Mouse (Mus musculus): ENCODE measurements around the gene Ptpra. TPM values are rescaled to one million over a fixed set of nuclear protein-coding genes. Genes with fewer than 3 reads are reported as not detected.

Ptpra gene
- total RNA-seq, 2 experiments from 2014 or later, result 283 to 297 TPM

DNA sequence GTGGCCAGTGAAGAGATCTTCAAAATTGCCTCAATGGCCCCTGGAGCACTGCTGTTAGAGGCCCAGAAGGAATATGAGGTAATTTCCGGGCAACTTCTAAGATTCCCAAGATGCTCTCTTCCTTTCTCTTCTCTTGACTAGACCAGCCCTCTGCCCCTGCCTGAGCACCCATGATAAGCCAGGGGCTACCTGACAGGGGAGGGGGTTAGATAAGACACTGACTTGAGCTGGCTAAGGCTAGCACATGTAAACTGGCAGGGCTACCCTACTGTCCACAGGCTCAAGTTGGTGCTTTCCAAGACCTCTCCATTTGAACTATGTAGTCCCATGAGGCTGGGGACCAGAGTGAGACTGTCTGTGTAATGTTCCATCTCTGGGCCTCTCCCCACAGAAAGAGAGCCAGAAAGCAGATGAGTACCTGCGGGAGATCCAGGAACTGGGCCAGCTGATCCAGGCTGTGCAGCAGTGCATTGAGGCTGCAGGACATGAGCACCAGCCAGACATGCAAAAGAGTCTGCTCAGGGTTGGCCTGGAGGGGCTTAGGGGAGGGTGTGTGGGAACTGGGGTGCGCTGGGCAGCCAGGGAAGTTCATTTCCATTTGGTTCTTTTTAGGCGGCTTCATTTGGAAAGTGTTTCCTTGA, 10.1 kb upstream of the Ptpra start:
- DNase-seq (ENCODE audit: low spot score in 2 of 2), result no peak

- DNase-seq (ENCODE audit: low spot score in 2 of 2), result no peak
Measured at GRCm38 (mm10) chr2:130442162-130442561, 7.9 kb upstream of the Ptpra start.

GRCm38 (mm10) chr2:130448449-130448848, 1.6 kb upstream of the Ptpra start:
- no peak for DNase-seq (ENCODE audit: low spot score in 2 of 2)

DNA sequence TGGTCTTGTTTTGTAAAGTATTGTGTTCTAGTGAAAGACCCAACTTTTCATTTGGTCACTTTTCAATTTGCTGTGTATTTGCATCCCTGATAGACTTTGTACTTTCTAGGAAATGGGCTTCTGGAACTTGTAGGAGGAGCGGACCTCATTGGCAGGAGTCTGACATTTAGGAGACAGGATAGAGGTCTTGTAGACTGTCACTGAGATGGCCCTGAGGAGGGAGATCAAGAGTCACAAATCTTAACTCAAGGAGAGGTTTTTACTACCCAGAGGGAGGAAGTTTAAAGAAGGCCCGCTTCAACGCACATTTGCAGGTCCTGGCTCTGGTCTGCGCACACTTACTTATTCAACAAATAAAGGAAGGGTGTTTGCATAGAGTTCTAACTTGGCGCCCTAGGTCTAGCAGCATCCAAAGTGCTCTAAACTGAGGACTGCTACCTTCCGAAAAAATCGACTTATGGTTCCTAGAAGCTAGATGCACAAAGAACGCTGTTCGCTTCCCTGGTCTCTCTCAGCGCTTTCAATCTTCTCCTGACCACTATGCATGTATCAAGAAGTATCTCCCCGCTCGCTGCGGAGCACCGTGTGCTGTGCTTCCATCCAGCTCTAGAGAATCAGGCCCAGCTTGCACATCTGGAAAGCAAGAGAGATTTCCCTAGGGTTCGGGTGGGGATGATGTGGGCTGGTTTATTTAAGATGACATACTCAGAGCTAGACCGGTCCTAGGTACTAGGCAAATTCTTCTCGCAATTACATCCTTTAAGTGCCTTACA, 871 bp upstream of the Ptpra start:
- DNase-seq (ENCODE audit: low spot score in 2 of 2), result no peak

DNA sequence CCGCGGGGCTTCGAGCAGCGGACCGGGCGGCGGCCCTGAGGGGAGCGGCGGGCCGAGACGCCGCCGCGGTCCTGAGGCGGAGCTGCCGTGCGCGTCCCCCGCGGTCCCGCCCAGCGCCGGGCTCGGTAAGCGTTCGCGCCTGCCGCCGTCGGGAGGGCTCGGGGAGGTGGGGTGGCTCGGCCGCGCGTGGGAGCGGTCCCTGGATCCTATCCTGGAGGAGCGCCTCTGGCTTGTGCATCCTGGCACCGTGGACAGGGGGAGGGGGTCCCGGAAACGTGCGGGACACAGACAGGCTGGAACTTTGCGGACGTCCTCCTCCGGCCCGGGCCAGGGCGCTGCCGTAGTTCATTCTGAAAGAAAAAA, 337 bp downstream of the Ptpra start:
- peak; percentile 71 to 80 for DNase-seq (ENCODE audit: low spot score in 2 of 2)

DNA sequence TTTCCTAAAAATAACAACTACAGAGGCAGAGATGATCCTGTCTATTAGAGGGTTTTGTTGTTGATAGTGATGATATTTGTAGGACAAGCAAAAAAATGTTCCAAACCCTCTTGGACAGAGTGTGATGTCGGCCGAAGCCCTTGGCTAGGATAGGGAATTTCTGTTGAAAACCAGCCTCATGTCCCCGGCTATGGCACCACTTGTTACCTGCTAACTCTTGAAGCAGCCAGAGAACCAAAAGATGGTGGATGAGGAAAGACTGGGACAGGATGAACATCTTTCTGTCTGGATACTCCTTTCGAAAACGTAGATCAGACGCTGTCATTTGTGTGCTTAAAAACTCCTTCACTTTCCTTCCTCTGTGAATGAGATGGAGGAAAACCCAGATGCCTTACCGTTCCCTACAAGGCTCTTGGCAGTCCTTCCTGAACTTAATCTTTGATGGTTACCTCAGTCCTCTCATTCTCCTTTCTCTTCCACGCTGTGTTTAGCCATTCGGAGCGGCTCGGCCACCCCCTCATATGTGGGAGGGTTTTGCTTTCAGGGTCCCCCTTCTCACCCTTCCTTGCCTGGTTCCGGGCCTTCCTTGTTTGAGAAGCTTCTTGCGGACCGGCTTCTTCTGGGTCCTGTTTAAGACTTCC, 1.1 kb downstream of the Ptpra start:
- DNase-seq (ENCODE audit: low spot score in 2 of 2), result no peak

DNA sequence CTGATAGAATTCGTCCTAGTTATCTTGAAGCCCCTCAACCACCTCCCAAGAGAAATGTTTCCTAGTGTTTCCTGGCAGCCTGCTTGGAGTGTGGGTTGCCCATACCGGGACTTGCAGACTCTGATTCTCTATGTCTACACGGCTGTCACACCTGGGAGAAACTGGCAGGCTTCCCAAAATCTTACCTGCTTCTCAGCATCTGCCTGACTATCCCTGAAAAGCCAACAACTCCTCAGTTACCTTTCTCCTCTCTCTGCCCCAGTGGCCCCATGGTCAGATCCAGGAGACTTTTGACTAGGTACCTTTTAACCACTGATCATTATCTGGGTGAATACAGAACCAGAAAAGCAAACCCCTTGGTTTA, 1.6 kb downstream of the Ptpra start:
- no peak for DNase-seq (ENCODE audit: low spot score in 2 of 2)

DNA sequence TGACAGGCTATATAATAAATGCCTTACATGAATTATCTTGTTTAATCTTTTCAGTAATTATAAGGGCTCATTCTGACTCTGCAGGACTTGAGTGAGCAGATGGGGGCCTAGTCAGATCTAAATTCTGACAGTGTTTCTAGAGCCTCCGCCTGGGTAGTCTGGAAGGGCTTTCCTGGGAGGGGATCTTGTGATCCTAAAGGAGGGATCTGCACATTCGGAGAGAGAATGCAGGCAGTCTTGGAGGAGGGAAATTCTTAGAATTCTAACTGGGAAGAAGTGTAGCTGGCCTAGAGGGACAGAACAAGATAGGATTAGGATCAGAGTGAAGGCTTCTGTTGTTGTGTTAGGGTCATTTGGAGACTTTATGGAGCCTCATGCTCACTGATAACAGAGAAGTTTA, 2.2 kb downstream of the Ptpra start:
- no peak for DNase-seq (ENCODE audit: low spot score in 2 of 2)

- DNase-seq (ENCODE audit: low spot score in 2 of 2), result no peak
Measured at GRCm38 (mm10) chr2:130453421-130453820, 3.3 kb downstream of the Ptpra start.

- DNase-seq (ENCODE audit: low spot score in 2 of 2), result peak; percentile 45 to 52
Measured at GRCm38 (mm10) chr2:130454748-130455370, 4.8 kb downstream of the Ptpra start.

GRCm38 (mm10) chr2:130457871-130458270, 7.8 kb downstream of the Ptpra start:
- DNase-seq (ENCODE audit: low spot score in 2 of 2), result no peak

DNA sequence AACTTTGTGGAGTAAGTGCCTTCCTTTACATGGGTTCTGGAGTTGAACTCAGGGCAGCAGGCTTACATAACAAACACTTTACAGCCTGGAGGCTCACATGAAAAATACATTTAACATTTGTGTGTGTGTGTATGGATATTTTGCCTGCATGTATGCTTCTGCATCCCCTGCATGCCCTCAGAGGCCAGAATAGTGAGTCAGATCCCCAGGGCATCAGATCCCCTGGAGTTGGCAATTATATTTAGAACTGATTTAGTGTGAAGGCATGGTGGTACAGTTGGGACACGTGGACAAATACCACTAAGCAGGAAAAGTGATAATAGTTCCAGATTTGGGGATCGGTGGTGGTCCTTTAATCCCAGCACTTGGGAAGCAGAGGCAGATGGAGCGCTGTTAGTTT, 9.5 kb downstream of the Ptpra start:
- no peak for DNase-seq (ENCODE audit: low spot score in 2 of 2)

DNA sequence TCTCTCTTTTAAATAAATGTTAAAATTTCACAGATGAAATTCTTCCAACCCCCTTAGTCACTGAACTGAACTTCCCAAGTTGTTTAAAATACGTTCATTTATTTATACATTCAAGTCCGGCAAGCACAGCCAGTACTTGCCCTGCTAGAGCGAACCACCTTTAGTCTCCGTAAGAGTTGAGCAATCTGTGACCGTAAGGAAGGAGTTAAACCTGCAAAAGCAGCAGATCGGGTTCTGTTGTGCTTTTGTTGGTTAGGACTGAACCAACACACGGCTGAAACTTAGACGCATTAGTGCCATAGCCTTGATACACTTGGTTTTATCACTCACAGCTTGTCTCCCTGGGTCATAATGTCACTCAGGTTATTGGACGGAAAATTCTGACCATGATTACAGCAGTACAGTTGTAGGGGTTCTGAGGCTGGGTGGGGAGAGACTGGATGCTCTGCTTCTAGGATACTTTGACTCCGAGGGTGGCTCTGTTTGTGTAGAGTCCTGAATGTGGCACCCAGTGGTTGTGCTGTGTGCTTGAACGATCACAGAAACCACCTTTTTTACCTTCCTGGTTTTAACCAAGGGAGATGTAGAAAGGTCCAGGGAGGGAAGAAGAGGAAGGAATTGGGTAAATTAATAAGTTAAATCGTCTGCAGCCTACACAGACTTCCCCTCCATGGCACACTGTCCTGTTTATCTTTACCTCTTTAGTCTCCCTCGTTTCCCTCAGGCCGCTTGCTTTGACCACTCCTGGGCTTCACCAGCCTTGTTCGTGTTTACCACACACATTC, 11.4 kb downstream of the Ptpra start:
- DNase-seq (ENCODE audit: low spot score in 2 of 2), result no peak

DNA sequence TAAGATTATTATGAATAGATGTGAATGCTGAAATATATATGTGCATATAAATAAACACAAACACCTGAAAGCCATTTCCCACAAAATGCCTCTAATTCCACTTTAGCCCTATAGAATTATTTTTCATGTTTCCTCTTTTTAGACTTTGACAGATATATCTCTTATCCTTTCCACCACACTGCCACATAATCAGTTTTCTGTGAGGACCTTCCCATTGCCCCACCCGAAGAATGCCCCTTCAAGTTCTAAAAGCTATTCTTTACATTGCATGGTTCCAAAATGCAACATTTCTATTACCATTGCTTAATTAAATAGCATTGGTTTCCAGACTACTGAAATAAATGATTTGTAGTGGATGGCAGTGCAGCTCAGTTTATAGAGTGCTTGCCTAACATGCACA, 16.4 kb downstream of the Ptpra start:
- no peak for DNase-seq (ENCODE audit: low spot score in 2 of 2)

DNA sequence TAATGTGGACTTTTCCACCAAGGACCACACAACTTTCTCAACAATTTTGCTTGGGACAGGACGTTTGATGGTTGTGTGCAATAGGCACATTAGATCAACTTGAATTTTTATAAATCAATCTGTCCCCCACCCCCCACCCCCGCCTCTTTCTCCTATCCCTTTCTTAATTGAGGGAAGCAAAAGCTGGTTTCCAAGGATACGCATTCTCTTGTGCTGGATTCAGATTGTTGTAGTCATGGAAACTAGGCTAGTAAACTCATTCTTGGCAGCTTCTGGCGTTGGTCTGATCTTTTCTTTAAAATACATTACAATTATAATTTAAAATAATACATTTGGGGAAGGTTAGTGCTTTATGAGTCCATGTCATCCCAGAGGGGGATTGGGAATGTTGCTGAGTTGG, 19.3 kb downstream of the Ptpra start:
- DNase-seq (ENCODE audit: low spot score in 2 of 2), result no peak

- DNase-seq (ENCODE audit: low spot score in 2 of 2), result no peak
Measured at GRCm38 (mm10) chr2:130469935-130470334, 19.9 kb downstream of the Ptpra start.

GRCm38 (mm10) chr2:130472908-130473510, 22.9 kb downstream of the Ptpra start:
- DNase-seq (ENCODE audit: low spot score in 2 of 2), result no peak

DNA sequence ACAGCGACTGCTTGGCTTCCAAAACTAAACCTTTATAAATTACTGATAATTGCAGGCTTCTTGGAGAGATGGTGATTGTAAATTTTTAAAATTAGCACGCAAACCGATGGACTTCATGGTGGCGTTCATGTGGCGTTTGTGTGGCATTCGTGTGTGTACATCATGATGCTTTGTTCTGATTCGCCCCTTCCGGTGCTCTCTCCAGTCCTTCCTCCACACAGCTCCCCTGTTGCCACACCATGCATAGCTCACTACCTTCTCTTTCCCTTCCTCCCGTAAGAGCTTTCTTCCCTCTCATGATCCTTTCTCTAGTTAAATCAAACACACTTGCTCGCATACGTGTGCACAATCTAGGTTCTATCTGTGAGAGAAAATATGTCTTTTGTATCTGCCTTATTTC, 25.7 kb downstream of the Ptpra start:
- no peak for DNase-seq (ENCODE audit: low spot score in 2 of 2)

- DNase-seq (ENCODE audit: low spot score in 2 of 2), result no peak
Measured at GRCm38 (mm10) chr2:130476666-130477297, 26.7 kb downstream of the Ptpra start.

DNA sequence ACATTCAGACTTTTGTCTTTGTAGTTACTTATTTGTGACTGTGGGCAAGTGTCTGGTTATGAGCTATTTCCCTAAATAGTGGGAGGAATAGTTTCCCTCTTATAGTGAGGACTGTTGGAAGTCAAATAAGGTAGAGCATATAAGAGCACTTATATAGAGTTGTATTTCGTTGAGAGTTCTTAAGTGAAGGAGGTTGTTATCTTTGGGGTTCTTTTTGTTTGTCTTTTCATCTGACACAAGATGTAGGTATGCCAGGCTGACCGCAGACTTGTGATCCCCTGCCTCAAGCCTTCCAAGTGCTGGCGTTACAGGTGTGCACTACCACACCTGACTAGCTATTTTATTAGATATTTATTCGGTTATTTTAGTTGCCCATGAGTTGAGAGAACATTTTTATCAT, 32.1 kb downstream of the Ptpra start:
- no peak for DNase-seq (ENCODE audit: low spot score in 2 of 2)

All from layer of hippocampus, postnatal 10 days (tissue).